Mouse (Mus musculus) midbrain, embryonic 16.5 days (tissue): ENCODE data around the gene Spc25. TPM values are rescaled to one million over a fixed set of nuclear protein-coding genes. Genes with fewer than 3 reads are reported as not detected.

Experiments used
- ATAC-seq: fragments of 200-750 bp; cut with Nextera tagmentation; 2 replicates; pipeline ENCODE4 v1.8.0; 2017; ENCODE audit warnings: moderate TSS enrichment
- H3K27ac ChIP-seq: fragments of 300-500 bp; sonication (generic); 2 replicates; pipeline ENCODE4 v1.5.1; 2014; ENCODE audit warnings: mild to moderate bottlenecking, low read length, mixed read lengths
- H3K27me3 ChIP-seq: fragments of 300-500 bp; sonication (generic); 2 replicates; pipeline ENCODE4 v1.6.1; 2014; ENCODE audit warnings: low read depth, low read length, mixed read lengths; ENCODE audit not compliant: control insufficient read depth, insufficient read depth
- H3K36me3 ChIP-seq: fragments of 300-500 bp; sonication (generic); 2 replicates; pipeline ENCODE4 v1.6.1; 2014; ENCODE audit warnings: mild to moderate bottlenecking, low read length, moderate library complexity, mixed read lengths; ENCODE audit not compliant: control insufficient read depth, insufficient read depth
- H3K4me1 ChIP-seq: fragments of 300-500 bp; sonication (generic); 2 replicates; pipeline ENCODE4 v1.6.1; 2014; ENCODE audit warnings: mild to moderate bottlenecking, low read length, mixed read lengths; ENCODE audit not compliant: control insufficient read depth, insufficient read depth
- H3K4me2 ChIP-seq: fragments of 300-500 bp; sonication (generic); 2 replicates; pipeline ENCODE4 v1.6.1; 2014; ENCODE audit warnings: mild to moderate bottlenecking, low read length, mixed read lengths
- H3K4me3 ChIP-seq: fragments of 300-500 bp; sonication (generic); 2 replicates; pipeline ENCODE4 v1.5.1; 2014; ENCODE audit warnings: low read depth, mild to moderate bottlenecking, low read length, moderate library complexity, mixed read lengths
- H3K9ac ChIP-seq: fragments of 300-500 bp; sonication (generic); 2 replicates; pipeline ENCODE4 v1.6.1; 2014; ENCODE audit warnings: low read depth, low read length, mixed read lengths
- H3K9me3 ChIP-seq: fragments of 300-500 bp; sonication (generic); replicated peaks from 2 replicates; pipeline ENCODE4 v1.6.1; 2014; ENCODE audit warnings: mild to moderate bottlenecking, low read length, mixed read lengths; ENCODE audit not compliant: control insufficient read depth, poor library complexity, severe bottlenecking
- WGBS: fragments of 180-500 bp; shearing (Covaris S2); extraction: QIAGEN DNeasy Blood & Tissue Kit; methylation state at CpG from one replicate; pipeline ENCODE4 v1.1.7; 2014; 5-methylcytosine and 5-hydroxymethylcytosine counted together
- polyA plus RNA-seq: library from polyadenylated mRNA; unstranded; fragments of >200 nt; fragmentation: Nextera tagmentation; extraction: Ambion mirVana; gene quantifications from 2 replicates; pipeline ENCODE4 v1.2.1, GENCODE M21; 2015

The Spc25 gene
- polyA plus RNA-seq, 1 experiment from 2014 or later = 18.9 TPM

DNA sequence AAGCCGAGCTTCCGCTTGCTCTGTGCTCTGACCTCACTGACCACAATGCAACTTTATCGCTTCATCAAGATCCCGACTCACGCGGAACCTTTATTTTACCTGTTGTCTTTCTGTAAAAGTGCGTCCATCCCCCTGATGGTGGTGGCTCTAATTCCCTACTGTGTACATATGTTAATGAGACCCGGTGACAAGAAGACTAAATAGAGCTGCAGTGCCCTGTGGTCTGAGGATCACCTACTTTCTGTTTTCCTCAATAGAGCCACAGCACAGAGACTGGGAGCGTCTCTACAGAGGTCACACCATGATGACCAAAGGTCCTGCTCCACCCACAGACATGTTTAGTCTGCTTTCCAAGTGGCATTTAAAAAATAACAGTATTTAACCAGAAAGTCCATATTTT is 20.9 kb upstream of the Spc25 start:
- 86% methylated on average over 9 of the region's 9 CpGs for WGBS
- Histone ChIP-seq H3K9ac (no peak overlapping the region), H3K27ac (no peak overlapping the region), H3K4me1 (no peaks in the 10 kb centered on the region), H3K4me3 (no peak overlapping the region), H3K9me3 (no peaks in the 10 kb centered on the region), H3K27me3 (no peaks in the 10 kb centered on the region), H3K4me2 (no peak overlapping the region), H3K36me3 (no peaks in the 10 kb centered on the region)
- ATAC-seq = no peak

DNA sequence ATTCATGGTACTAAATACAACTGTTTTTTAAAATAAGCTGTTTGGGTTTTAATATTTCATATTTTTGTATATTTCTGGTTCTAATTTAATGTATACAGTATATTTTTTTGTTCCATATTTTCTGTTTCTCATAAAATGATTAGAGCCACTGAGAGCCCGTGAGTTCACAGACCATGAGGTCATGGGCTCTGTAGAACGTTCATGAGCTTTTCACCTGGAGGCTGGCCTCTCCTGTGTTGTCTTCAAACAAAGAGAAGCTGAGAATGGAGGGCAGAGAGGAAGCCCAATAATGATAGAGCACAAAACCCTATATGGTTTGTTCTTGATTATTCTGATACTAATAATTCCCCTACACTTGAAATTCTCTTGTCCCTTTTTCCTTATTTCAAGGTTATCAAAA is 18.7 kb upstream of the Spc25 start:
- Histone ChIP-seq H3K4me2 (no peak overlapping the region), H3K4me3 (no peak overlapping the region), H3K4me1 (no peaks in the 10 kb centered on the region), H3K9me3 (no peaks in the 10 kb centered on the region), H3K27ac (no peak overlapping the region), H3K27me3 (no peaks in the 10 kb centered on the region), H3K36me3 (no peaks in the 10 kb centered on the region), H3K9ac (no peak overlapping the region)
- WGBS = 84% methylated on average over 2 of the region's 2 CpGs
- ATAC-seq = no peak

DNA sequence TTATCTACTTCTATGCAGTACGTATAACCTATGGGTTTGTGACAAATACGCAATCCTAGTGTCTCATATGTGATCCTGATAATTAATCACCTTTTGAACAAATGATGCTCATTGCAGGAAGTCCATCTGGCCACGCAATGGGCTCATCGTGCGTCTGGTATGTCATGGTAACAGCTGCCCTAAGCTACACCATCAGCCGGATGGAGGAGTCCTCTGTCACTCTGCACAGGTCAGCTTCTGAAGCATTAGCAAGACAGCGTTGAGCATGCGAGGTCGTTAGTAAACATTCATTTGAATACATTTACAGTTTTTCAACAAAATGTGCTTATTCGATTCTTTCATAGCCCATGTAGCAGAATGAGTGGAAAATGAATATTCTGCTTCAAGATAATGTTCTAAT is 16.8 kb upstream of the Spc25 start:
- no peak for ATAC-seq
- 73% methylated on average over 10 of the region's 10 CpGs for WGBS
- H3K4me3 ChIP-seq = no peak overlapping the region
- no peaks in the 10 kb centered on the region for H3K27me3 ChIP-seq
- H3K4me2 ChIP-seq = no peak overlapping the region
- no peak overlapping the region for H3K27ac ChIP-seq
- no peak overlapping the region for H3K9ac ChIP-seq
- no peaks in the 10 kb centered on the region for H3K9me3 ChIP-seq
- no peaks in the 10 kb centered on the region for H3K4me1 ChIP-seq
- no peaks in the 10 kb centered on the region for H3K36me3 ChIP-seq

DNA sequence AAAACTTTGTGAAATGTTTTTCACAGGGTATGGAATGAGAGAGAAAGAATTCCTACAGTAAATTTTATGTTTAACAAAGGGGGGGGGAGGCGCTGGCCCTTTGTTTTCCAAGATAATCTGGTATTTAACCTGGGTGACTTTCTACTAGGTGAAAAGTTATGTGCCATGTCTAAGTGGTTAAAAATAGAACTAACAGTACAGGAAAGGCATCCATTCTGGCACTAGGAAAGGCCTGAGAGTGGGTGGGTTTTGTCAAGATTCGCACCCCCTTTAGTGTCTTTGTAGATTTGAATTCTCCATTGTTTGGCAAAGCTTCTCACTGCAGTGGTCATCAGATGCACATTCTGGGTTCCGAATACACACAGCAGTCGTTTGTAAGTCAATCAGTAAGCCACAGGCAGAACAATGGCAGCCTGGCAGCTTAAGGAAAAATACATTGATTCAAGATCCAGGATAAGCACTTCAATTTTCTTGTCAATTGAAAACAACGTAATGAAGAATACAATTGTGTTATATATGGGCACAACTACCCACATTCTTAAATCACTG is 15.9 kb upstream of the Spc25 start:
- H3K27ac ChIP-seq = no peak overlapping the region
- no peak overlapping the region for H3K9ac ChIP-seq
- no peaks in the 10 kb centered on the region for H3K27me3 ChIP-seq
- ATAC-seq = no peak
- 27% methylated on average over 5 of the region's 5 CpGs for WGBS
- no peak overlapping the region for H3K4me2 ChIP-seq
- H3K4me3 ChIP-seq = no peak overlapping the region
- no peaks in the 10 kb centered on the region for H3K4me1 ChIP-seq
- no peaks in the 10 kb centered on the region for H3K36me3 ChIP-seq
- H3K9me3 ChIP-seq = no peaks in the 10 kb centered on the region

DNA sequence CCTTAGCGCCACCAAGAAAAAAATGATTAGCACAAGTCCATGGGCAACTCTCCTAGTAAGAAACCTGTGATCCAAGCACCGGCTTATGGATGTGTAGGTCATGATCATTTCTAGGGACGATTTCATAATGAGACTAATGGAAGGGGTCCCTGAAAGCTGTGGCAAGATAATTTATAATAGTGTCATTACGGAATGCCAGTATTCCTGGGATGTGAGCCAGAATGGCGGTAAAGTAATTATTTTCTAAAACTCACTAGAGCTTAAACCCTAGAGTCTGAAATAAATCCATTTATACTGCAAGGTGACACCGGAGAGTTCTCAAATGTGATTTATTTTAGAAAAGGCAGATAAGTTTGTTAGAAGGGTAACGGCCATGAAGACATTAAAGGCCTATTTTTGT is 9.2 kb upstream of the Spc25 start:
- 77% methylated on average over 7 of the region's 7 CpGs for WGBS
- ATAC-seq = no peak

DNA sequence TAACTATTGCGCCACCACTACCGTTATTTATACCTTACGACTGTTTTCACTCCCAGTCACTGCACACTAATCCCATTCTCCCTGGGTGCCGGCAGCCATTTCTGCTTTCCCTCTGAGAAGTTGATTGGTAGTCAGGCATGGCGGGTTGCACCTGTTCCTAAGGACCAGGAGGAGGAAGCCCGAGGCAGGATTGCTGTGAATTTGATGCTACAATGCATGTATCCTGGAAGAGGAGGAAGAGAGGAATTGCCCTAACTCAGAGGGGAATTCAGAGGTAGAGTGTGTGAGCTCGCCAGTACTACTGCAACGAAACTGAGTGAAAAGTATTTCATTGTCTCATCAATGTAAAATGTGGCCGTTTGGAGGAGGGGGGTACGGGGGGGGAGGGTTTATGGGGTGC is 6.7 kb upstream of the Spc25 start:
- H3K4me3 ChIP-seq = no peak overlapping the region
- no peak for ATAC-seq
- H3K4me2 ChIP-seq = no peak overlapping the region
- H3K36me3 ChIP-seq = no peaks in the 10 kb centered on the region
- H3K9me3 ChIP-seq = no peaks in the 10 kb centered on the region
- 64% methylated on average over 10 of the region's 10 CpGs for WGBS
- no peak overlapping the region for H3K9ac ChIP-seq
- H3K27ac ChIP-seq = no peak overlapping the region
- H3K4me1 ChIP-seq = no peaks in the 10 kb centered on the region
- no peaks in the 10 kb centered on the region for H3K27me3 ChIP-seq

More for the DNA sequence above, 9.2 kb upstream of the Spc25 start:
- H3K4me2 ChIP-seq = no peak overlapping the region
- H3K4me3 ChIP-seq = no peak overlapping the region
- no peak overlapping the region for H3K9ac ChIP-seq
- no peaks in the 10 kb centered on the region for H3K4me1 ChIP-seq
- H3K9me3 ChIP-seq = no peaks in the 10 kb centered on the region
- no peaks in the 10 kb centered on the region for H3K27me3 ChIP-seq
- no peaks in the 10 kb centered on the region for H3K36me3 ChIP-seq
- no peak overlapping the region for H3K27ac ChIP-seq

DNA sequence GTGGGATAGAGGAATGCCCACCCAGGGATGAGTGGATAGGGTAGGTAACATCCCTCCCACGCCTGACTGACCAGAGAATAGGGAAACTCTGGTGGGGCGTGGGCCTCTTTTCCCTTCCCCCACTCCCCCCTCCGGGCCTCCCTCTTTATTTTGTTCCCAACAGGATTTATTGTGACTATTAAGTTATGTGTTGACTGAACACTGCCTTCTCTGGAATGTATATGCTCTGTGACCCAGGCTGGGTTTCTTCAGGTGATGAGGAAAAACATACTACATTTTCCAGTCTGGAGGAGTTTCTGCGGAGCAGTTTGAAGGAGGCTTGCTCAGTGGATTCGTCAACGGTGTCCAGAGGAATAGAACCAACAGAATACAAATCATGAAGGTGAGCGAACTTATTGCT is 4.8 kb upstream of the Spc25 start, which contains the start of gene G6pc2:
TSS of gene G6pc2 (plus strand) at position 301 of the 400 bp plus-strand sequence.
- no peaks in the 10 kb centered on the region; the same call in 1 of the 2 replicates for H3K4me1 ChIP-seq
- no peaks in the 10 kb centered on the region for H3K9me3 ChIP-seq
- H3K36me3 ChIP-seq = no peaks in the 10 kb centered on the region
- ATAC-seq = no peak
- WGBS = 81% methylated on average over 7 of the region's 7 CpGs
- H3K27ac ChIP-seq = no peak within 1 kb of the TSS
- no peak within 1 kb of the TSS for H3K9ac ChIP-seq
- no peak within 1 kb of the TSS for H3K4me2 ChIP-seq
- no peaks in the 10 kb centered on the region for H3K27me3 ChIP-seq
- H3K4me3 ChIP-seq = no peak within 1 kb of the TSS

DNA sequence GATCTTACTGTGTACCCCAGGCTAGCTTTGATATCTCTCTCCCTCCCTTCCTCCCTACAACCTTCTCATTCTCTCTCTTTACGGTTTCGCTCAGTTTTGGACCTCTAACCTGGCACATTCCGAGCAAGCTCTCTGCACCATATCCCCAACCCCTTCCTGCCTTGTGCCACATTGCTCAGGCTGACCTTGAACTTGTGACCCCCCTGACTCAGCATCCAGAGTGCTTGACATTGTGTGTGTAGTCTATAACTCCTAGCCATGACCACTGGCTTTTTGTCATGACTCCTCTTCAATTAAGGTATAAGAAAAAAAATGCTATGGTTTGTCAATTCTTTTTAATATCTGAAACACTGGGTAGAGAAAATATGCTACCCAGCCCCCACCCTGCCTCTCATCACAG is 3.7 kb upstream of the Spc25 start:
- no peak overlapping the region for H3K9ac ChIP-seq

DNA sequence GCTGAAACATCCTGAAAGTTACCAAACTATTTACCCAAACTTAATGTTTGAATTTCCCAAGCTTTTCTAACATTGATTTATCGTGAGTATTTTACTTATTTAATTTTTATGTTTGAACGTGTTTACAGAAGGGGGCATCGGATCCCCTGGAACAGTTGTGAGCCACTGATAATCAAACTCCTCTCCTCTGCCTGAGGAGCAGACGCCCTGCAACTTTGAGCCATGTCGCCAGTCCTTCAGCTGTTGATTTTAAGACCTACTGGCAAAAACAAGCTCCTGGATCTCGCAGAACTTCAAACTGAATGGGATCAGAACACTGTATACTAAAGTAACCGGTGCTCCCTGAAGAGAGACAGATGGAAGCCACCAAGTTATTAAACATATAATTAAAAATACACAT is 529 bp upstream of the Spc25 start:
- Histone ChIP-seq H3K27ac (no peak overlapping the region), H3K27me3 (no peaks in the 10 kb centered on the region), H3K4me3 (no peak overlapping the region), H3K9ac (no peak overlapping the region), H3K4me1 (peaks cover 6% of the 10 kb centered on the region; the same call in 1 of the 2 replicates), H3K4me2 (no peak overlapping the region; the same call in 1 of the 2 replicates), H3K9me3 (no peaks in the 10 kb centered on the region), H3K36me3 (no peaks in the 10 kb centered on the region)
- no peak for ATAC-seq
- WGBS = 23% methylated on average over 7 of the region's 7 CpGs

More for the DNA sequence above, 3.7 kb upstream of the Spc25 start:
- H3K4me1 ChIP-seq = peaks cover 6% of the 10 kb centered on the region; the same call in 1 of the 2 replicates
- H3K27me3 ChIP-seq = no peaks in the 10 kb centered on the region
- no peak overlapping the region for H3K4me3 ChIP-seq
- no peaks in the 10 kb centered on the region for H3K36me3 ChIP-seq
- H3K27ac ChIP-seq = no peak overlapping the region
- no peak for ATAC-seq
- H3K4me2 ChIP-seq = no peak overlapping the region
- WGBS = 98% methylated on average over 3 of the region's 3 CpGs
- H3K9me3 ChIP-seq = no peaks in the 10 kb centered on the region
